Mouse (Mus musculus) lung, adult 2 months (tissue): ENCODE measurements around the gene Prss53.

ENCODE experiments used
- CTCF ChIP-seq: fragments of 200-500 bp; IDR thresholded peaks from 2 replicates; pipeline ENCODE4 v1.5.1; 2011; ENCODE audit warnings: mild to moderate bottlenecking, low read length, control low read depth; ENCODE audit not compliant: insufficient read depth
- POLR2A ChIP-seq: fragments of 200-500 bp; IDR thresholded peaks from 2 replicates; pipeline ENCODE4 v1.6.1; 2011; ENCODE audit warnings: low read depth, mild to moderate bottlenecking, control low read depth, low read length, borderline replicate concordance; ENCODE audit errors: extremely low read depth

DNA sequence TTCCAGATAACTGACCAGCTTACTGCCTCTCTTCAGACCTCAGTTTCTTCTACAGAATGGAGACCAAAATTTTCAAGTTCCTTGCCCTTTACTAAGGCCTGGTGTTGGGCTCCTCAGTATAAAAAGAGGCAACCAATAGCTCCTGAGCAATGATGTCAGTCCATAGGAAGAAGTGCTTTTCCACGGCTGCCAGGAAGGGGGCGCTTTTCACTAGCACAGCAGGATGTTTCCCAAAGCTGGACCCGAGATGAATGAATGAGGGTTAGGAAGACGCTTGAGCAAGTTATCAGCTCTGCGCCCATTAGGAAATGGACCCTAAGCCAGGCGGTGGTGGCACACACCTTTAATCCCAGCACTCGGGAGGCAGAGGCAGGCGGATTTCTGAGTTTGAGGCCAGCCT, 30.7 kb upstream of the Prss53 start:
- TF ChIP-seq CTCF (peak; percentile 54), POLR2A (no peak)
